Comparison of ENCODE assay signal across 8 mouse cellular contexts in genomic region chr3:133091664-133092273, GRCm38 (mm10). TPM values are rescaled to one million over a fixed set of nuclear protein-coding genes. Genes with fewer than 3 reads are reported as not detected.
DNase-seq lines count a peak whose midpoint lies in the region; ATAC-seq and TF ChIP-seq lines count a peak whose summit lies in the region.

Ints12 (plus strand) TSS chr3:133091840.
Gstcd (minus strand) TSS chr3:133092033.

- H3K27ac ChIP-seq in hindbrain, embryonic 10.5 days, result peak within 1 kb of the TSS; percentile 100
- peak within 1 kb of the TSS; percentile 90 for H3K27ac ChIP-seq in lung, postnatal 0 days (ENCODE audit: low read length)

- peak; percentile 62 for TF ChIP-seq EP300 in lung, postnatal 0 days (IDR thresholded peaks at IDR 0.05)

- no peaks in the 10 kb centered on the region for H3K9me3 ChIP-seq in hindbrain, embryonic 10.5 days
- no peaks in the 10 kb centered on the region for H3K9me3 ChIP-seq in lung, postnatal 0 days (ENCODE audit: low read length)

- TF ChIP-seq CTCF in lung, postnatal 0 days (IDR thresholded peaks at IDR 0.05), result no peak

- DNase-seq in MN1 (ENCODE audit: low spot score), result peak; percentile 95
- peak; percentile 96 for DNase-seq in cerebellum, adult 9-10 months
- peak; percentile 93 for DNase-seq in hindbrain, embryonic 10.5 days (ENCODE audit: low spot score)
- peak; percentile 94 for DNase-seq in layer of hippocampus, adult 9-11 months
- DNase-seq in lung, postnatal 0 days (ENCODE audit: low spot score), result peak; percentile 98
- peak; percentile 86 for DNase-seq in ovary, postnatal 14 days (ENCODE audit: low spot score)
- peak; percentile 94 for DNase-seq in thymus, postnatal 14 days

- peak within 1 kb of the TSS; percentile 86 for H3K9ac ChIP-seq in lung, postnatal 0 days (replicated peaks; ENCODE audit: low read depth)

- H3K4me3 ChIP-seq in hindbrain, embryonic 10.5 days, result peak within 1 kb of the TSS; percentile 91
- H3K4me3 ChIP-seq in lung, postnatal 0 days (ENCODE audit: low read depth, low read length), result peak within 1 kb of the TSS; percentile 94

- H3K4me2 ChIP-seq in lung, postnatal 0 days (replicated peaks; ENCODE audit: low read depth, low read length), result peak within 1 kb of the TSS; percentile 85

- no peaks in the 10 kb centered on the region; the same call in 1 of the 2 replicates for H3K36me3 ChIP-seq in hindbrain, embryonic 10.5 days
- H3K36me3 ChIP-seq in lung, postnatal 0 days (ENCODE audit: insufficient read depth, low read length), result no peaks in the 10 kb centered on the region

- peak; percentile 97 for ATAC-seq in frontal cortex, adult (ENCODE audit: low TSS enrichment)
- ATAC-seq in lung, postnatal 0 days, result peak; percentile 98

- WGBS in hindbrain, embryonic 10.5 days, result under 1% methylated on average over 53 of the region's 53 CpGs
- WGBS in lung, postnatal 0 days, result 1% methylated on average over 53 of the region's 53 CpGs

- H3K27me3 ChIP-seq in hindbrain, embryonic 10.5 days (ENCODE audit: insufficient read depth, poor library complexity, severe bottlenecking), result no peaks in the 10 kb centered on the region
- no peaks in the 10 kb centered on the region for H3K27me3 ChIP-seq in lung, postnatal 0 days (replicated peaks; ENCODE audit: insufficient read depth, low read length)

- peaks cover 25% of the 10 kb centered on the region for H3K4me1 ChIP-seq in hindbrain, embryonic 10.5 days (replicated peaks)
- peaks cover 6% of the 10 kb centered on the region; the same call in 1 of the 2 replicates for H3K4me1 ChIP-seq in lung, postnatal 0 days (ENCODE audit: insufficient read depth, low read depth, low read length)

RNA-seq across cellular contexts. Expression of gene Ints12, which starts in this region (rescaled TPM):
- 23.2 and 24.5 TPM in 2 replicates for polyA plus RNA-seq in hindbrain, embryonic 10.5 days (2016; fragmentation: Nextera tagmentation; extraction: Ambion mirVana)
- polyA plus RNA-seq in lung, postnatal 0 days (2015; fragmentation: Nextera tagmentation; extraction: Ambion mirVana), result 15.8 and 17.0 TPM in 2 replicates

RNA-seq across cellular contexts. Expression of gene Gstcd, which starts in this region (rescaled TPM):
- polyA plus RNA-seq in hindbrain, embryonic 10.5 days (2016; fragmentation: Nextera tagmentation; extraction: Ambion mirVana), result 9.0 and 9.8 TPM in 2 replicates
- 2.0 TPM in 2 replicates for polyA plus RNA-seq in lung, postnatal 0 days (2015; fragmentation: Nextera tagmentation; extraction: Ambion mirVana)

Comparison
In these comparisons a context has a peak if more than half of its experiments do, and no peak if none do; other contexts are left out.
1. Peak in every context shown above with its lines: DNase-seq, ATAC-seq, H3K4me3 ChIP-seq and H3K27ac ChIP-seq.